Mouse (Mus musculus): Measurements from ENCODE around the gene Itga7.
"Not testable (repeated sequence)": the region's sequence is repeated elsewhere in the genome, so short reads cannot be mapped to it uniquely, and the experiment has no call there.

The Itga7 gene

DNA sequence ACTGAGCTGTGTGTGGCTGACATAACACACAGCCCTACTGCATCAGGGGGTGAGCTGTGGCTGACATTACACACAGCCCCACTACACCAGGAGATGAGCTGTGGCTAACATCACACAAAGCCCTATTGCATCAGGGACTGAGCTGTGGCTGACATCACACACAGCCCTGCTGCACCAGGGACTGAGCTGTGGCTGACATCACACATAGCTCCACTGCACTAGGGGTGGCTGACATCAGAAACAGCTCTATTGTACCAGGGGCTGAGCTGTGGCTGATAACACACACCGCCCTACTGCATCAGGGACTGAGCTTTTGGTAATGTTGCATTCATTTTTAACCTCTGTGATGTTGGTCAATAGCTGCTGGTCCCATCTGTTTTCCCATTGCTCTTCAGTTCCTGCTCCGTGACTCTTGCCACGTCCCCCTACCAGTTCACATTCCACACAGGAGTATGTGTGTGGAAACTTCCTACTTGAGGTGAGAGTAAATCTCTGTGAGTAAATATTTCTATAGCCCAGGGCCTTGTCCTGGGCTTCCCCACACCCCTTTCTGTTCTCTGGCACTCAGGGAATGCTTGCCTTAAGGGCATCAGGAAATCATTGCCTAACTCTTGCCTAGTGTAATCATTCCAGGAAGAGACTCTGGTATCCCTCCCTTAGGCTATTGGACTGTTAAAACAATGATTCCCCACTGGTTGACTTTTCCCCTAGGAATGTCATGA lies 47.2 kb downstream of the Itga7 start:
- DNase-seq (ENCODE audit: inconsistent ontology term) = peak; percentile 82

DNA sequence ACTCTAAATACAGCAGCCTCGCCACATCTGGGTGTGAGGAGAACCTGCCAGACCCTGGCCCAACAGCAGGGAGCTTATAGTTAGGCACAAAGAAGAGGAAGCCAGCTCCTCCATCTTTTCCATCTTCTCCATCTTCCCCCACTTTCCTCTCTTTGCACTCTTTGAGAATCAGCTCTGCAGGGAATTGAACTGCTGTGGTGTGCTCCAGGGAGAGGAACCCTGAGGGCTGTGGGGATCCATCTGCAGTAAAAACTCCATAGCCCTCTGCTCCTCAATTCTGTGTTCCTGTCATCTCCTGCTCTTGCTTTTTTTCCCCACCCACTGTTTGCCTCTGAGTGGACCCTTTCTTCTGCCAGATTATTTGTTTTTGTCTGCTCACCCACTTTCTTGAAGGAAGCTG lies 55.5 kb downstream of the Itga7 start, which contains the start of gene Olfr9:
Gene Olfr9 (plus strand): TSS at position 301 of the 400 bp plus-strand sequence.
- not testable (repeated sequence) for DNase-seq (ENCODE audit: inconsistent ontology term)

DNA sequence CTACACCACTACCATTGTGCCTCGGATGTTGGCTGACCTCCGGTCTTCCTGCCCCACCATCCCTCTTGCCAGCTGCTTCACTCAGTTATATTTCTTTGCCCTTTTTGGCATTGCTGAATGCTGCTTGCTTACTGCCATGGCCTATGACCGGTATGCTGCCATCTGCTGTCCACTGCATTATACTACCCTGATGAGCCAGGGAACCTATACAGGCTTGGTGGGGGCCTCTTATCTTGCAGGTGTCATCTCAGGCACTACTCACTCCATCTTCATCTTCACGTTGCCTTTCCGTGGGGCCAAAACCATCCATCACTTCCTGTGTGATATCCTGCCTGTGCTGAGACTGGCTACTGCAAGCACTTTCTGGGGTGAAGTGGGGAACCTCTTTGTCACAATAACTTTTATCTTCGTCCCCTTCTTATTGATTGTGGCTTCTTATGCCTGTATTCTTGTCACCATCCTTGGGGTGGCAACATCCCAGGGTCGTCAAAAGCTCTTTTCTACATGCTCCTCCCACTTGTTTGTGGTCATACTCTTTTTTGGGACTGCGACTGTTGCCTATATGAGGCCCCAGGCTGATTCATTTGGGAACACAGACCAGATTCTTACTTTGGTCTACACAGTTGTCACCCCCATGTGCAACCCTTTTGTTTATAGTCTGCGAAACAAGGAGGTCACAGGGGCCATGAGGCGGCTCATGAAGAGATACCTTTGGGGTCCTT lies 56.7 kb downstream of the Itga7 start:
- DNase-seq (ENCODE audit: inconsistent ontology term) = not testable (repeated sequence)

DNA sequence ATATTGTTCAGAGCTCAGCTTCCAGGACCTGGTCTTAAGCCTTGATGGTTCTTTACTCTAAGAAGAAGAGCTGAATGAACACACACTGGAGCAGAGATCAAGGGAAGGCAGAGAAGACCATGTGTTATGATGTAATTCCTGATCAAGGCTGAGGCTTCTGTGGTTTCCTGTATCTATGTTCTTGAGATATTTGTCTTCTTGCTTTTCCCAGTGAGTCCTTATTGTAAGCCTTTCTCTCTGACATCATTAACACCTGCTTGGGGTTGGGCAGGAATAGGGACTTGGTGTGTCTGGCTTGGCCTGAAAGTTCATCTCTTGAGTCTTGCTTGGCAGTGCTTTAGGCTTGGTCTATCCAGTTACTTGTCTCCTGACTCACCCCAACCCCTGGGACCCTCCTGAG lies 57.4 kb downstream of the Itga7 start:
- DNase-seq (ENCODE audit: inconsistent ontology term) = no peak

DNA sequence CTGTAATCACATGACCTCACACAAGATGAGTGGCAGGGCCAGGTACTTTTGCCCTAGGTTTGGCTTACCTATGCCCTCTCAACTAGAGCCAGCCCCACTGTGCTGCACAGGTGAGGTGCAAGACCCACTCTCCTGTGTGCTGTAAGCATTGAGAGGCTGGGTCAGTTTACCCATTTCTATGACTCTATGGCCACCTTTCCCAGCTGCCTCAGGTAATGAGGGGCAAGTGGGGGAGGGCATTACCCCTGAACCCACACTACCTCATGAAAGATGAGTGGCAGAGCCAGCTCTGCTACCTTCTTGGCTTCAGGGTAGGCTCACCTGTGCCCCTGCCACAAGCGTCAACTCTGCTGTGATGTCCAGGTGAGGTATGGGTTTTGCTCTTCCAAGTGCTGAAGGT lies 62.2 kb downstream of the Itga7 start:
- DNase-seq (ENCODE audit: inconsistent ontology term) = no peak

DNA sequence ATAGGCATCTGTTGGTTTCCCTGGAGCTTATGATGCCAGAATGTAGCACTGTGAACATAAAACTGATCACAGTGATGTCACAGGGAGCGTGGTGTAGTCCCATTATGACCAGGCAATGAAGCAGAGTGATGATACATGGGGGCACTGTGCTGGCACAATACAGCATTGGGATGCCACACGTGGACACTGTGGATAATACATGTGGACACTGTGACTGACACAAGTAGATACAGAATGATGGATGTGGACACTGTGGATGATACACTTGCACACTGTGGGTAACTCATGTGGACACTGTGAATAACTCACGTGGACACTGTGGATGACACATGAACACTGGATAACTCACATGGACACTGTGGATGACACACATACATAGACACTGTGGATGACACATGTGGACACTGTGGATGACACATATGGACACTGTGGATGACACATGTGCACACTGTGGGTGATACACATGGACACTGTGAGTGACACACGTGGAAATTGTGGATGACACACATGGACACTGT lies 63.0 kb downstream of the Itga7 start:
- DNase-seq (ENCODE audit: inconsistent ontology term) = no peak

DNA sequence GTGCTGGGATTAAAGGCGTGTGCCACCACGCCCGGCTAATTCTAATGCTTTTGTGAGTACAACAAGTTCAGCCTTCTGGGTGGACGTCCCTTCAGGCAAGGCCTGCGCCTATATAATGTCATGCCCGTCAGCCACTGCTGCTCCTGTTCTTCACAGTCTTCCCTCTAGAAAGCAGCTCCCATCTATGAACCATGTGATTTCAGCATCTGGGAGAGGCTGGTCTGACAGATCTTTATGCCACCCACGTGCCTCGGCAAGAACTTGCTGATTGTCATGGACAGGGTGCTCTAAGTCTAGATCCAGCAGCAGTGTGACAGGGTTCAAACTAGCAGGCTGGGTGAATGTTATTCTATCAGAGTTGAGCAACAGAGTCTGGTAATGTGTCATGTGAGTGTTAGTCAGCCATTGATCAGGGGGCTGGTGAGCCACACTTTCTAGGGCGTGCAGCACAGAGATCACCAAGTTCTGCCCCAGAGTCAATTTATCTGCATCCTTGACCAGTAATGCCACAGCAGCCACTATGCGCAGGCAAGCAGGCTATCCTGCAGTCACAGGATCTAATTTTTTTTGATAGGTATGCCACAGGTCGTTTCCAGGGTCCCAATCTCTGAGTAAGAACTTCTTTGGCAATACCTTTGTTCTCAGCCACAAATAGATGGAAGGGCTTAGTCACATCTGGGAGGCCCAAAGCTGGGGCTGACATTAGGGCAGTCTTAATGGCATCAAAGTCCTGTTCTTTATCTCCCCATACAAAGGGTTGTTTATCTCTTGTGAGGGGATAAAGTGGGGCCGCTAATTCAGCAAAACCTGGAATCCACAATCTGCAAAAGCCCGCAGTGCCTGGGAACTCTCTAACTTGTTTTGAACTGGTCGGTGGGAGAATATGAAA lies 70.7 kb downstream of the Itga7 start:
- no peak for DNase-seq (ENCODE audit: inconsistent ontology term)

All from Muller cell, postnatal 12 days (primary cell).